Mouse (Mus musculus): Measurements from ENCODE around the gene Htra1.

Gene Htra1

GRCm38 (mm10) chr7:131011901-131012300 is 76.0 kb downstream of the Htra1 start:
- no peak for DNase-seq (ENCODE audit: low spot score)

GRCm38 (mm10) chr7:131019181-131019580 is 83.3 kb downstream of the Htra1 start:
- no peak for DNase-seq (ENCODE audit: low spot score)

- no peak for DNase-seq (ENCODE audit: low spot score)
These were observed 88.9 kb downstream of the Htra1 start for GRCm38 (mm10) chr7:131024807-131025206.

- no peak for DNase-seq (ENCODE audit: low spot score)
These were observed 91.6 kb downstream of the Htra1 start for GRCm38 (mm10) chr7:131027557-131027956.

- no peak for DNase-seq (ENCODE audit: low spot score)
These were observed 95.8 kb downstream of the Htra1 start, which contains the start of gene Dmbt1 for GRCm38 (mm10) chr7:131031755-131032154. Dmbt1 (plus strand) TSS chr7:131032053.
